Mouse (Mus musculus) lung, embryonic 15.5 days (tissue): ENCODE results near the gene Ralbp1. TPM values are rescaled to one million over a fixed set of nuclear protein-coding genes. Genes with fewer than 3 reads are reported as not detected.

ENCODE experiments used
- ATAC-seq: fragments of 200-750 bp; cut with Nextera tagmentation; 2 replicates; pipeline ENCODE4 v1.8.0; 2017; ENCODE audit warnings: moderate number of reproducible peaks, borderline replicate concordance; ENCODE audit not compliant: low FRiP score, low TSS enrichment; ENCODE audit errors: extremely low read depth
- H3K27ac ChIP-seq: fragments of 300-500 bp; sonication (generic); 2 replicates; pipeline ENCODE4 v1.5.1; 2015; ENCODE audit warnings: moderate library complexity, mild to moderate bottlenecking, inconsistent platforms
- H3K27me3 ChIP-seq: fragments of 300-500 bp; sonication (generic); 2 replicates; pipeline ENCODE4 v1.6.1; 2015; ENCODE audit warnings: inconsistent platforms
- H3K36me3 ChIP-seq: fragments of 300-500 bp; sonication (generic); 2 replicates; pipeline ENCODE4 v1.6.1; 2015; ENCODE audit warnings: inconsistent platforms
- H3K4me1 ChIP-seq: fragments of 300-500 bp; sonication (generic); 2 replicates; pipeline ENCODE4 v1.6.1; 2015; ENCODE audit warnings: inconsistent platforms
- H3K4me2 ChIP-seq: fragments of 300-500 bp; sonication (generic); 2 replicates; pipeline ENCODE4 v1.6.1; 2015; ENCODE audit warnings: inconsistent platforms, mild to moderate bottlenecking, moderate library complexity
- H3K4me3 ChIP-seq: fragments of 300-500 bp; sonication (generic); 2 replicates; pipeline ENCODE4 v1.5.1; 2015; ENCODE audit warnings: mild to moderate bottlenecking, inconsistent platforms
- H3K9ac ChIP-seq: fragments of 300-500 bp; sonication (generic); 2 replicates; pipeline ENCODE4 v1.6.1; 2015; ENCODE audit warnings: inconsistent platforms
- H3K9me3 ChIP-seq: fragments of 300-500 bp; sonication (generic); 2 replicates; pipeline ENCODE4 v1.6.1; 2016; ENCODE audit warnings: inconsistent platforms
- WGBS: fragments of 180-500 bp; shearing (Covaris S2); methylation state at CpG from one replicate; pipeline ENCODE4 v1.1.7; 2015; 5-methylcytosine and 5-hydroxymethylcytosine counted together
- polyA plus RNA-seq: library from polyadenylated mRNA; unstranded; fragments of >200 nt; fragmentation: Nextera tagmentation; extraction: Ambion mirVana; gene quantifications from 2 replicates; pipeline ENCODE4 v1.2.1, GENCODE M21; 2015

The Ralbp1 gene
- polyA plus RNA-seq, 1 experiment from 2014 or later, result 74.2 TPM

- Histone ChIP-seq H3K4me2 (no peak overlapping the region), H3K9ac (no peak overlapping the region), H3K36me3 (no peaks in the 10 kb centered on the region), H3K27ac (peak overlapping the region; percentile 26; the same call in 1 of the 2 replicates), H3K4me3 (no peak overlapping the region), H3K9me3 (no peaks in the 10 kb centered on the region), H3K27me3 (no peaks in the 10 kb centered on the region), H3K4me1 (peaks cover 18% of the 10 kb centered on the region)
- ATAC-seq, result 0 out of 2 replicates have a peak, but pooled peaks have one; percentile 11
- WGBS, result 48% methylated on average over 6 of the region's 6 CpGs
Observed at GRCm38 (mm10) chr17:65914083-65914482, 28.5 kb upstream of the Ralbp1 start.

GRCm38 (mm10) chr17:65912202-65912601 is 26.6 kb upstream of the Ralbp1 start:
- no peak overlapping the region for H3K27ac ChIP-seq
- no peak for ATAC-seq
- no peaks in the 10 kb centered on the region for H3K27me3 ChIP-seq
- H3K9me3 ChIP-seq, result no peaks in the 10 kb centered on the region
- no peak overlapping the region for H3K9ac ChIP-seq
- 93% methylated on average over 2 of the region's 2 CpGs for WGBS
- H3K4me1 ChIP-seq, result peaks cover 22% of the 10 kb centered on the region
- no peak overlapping the region for H3K4me2 ChIP-seq
- H3K36me3 ChIP-seq, result no peaks in the 10 kb centered on the region
- no peak overlapping the region for H3K4me3 ChIP-seq

GRCm38 (mm10) chr17:65911285-65912069 is 25.9 kb upstream of the Ralbp1 start:
- no peaks in the 10 kb centered on the region for H3K27me3 ChIP-seq
- H3K4me1 ChIP-seq, result peaks cover 26% of the 10 kb centered on the region
- no peak overlapping the region for H3K9ac ChIP-seq
- H3K4me3 ChIP-seq, result no peak overlapping the region
- no peaks in the 10 kb centered on the region for H3K9me3 ChIP-seq
- H3K4me2 ChIP-seq, result no peak overlapping the region
- H3K27ac ChIP-seq, result no peak overlapping the region
- WGBS, result 67% methylated on average over 15 of the region's 15 CpGs
- no peaks in the 10 kb centered on the region for H3K36me3 ChIP-seq
- no peak for ATAC-seq

GRCm38 (mm10) chr17:65908270-65908669 is 22.7 kb upstream of the Ralbp1 start:
- Histone ChIP-seq H3K4me3 (no peak overlapping the region), H3K27ac (no peak overlapping the region), H3K4me1 (peaks cover 16% of the 10 kb centered on the region), H3K4me2 (no peak overlapping the region), H3K27me3 (no peaks in the 10 kb centered on the region), H3K36me3 (no peaks in the 10 kb centered on the region), H3K9ac (no peak overlapping the region), H3K9me3 (no peaks in the 10 kb centered on the region)
- no peak for ATAC-seq

- Histone ChIP-seq H3K36me3 (no peaks in the 10 kb centered on the region), H3K27ac (peak overlapping the region; percentile 70), H3K27me3 (no peaks in the 10 kb centered on the region), H3K4me2 (peak overlapping the region; percentile 29), H3K9ac (no peak overlapping the region), H3K9me3 (no peaks in the 10 kb centered on the region), H3K4me3 (no peak overlapping the region), H3K4me1 (peaks cover 16% of the 10 kb centered on the region)
- WGBS, result 39% methylated on average over 11 of the region's 11 CpGs
- ATAC-seq, result peak; percentile 75
Observed at GRCm38 (mm10) chr17:65906895-65907401, 21.4 kb upstream of the Ralbp1 start.

GRCm38 (mm10) chr17:65906313-65906894 is 20.8 kb upstream of the Ralbp1 start:
- Histone ChIP-seq H3K36me3 (no peaks in the 10 kb centered on the region), H3K27me3 (no peaks in the 10 kb centered on the region), H3K4me2 (peak overlapping the region; percentile 29), H3K9me3 (no peaks in the 10 kb centered on the region), H3K4me1 (peaks cover 16% of the 10 kb centered on the region), H3K4me3 (no peak overlapping the region), H3K9ac (no peak overlapping the region), H3K27ac (peak overlapping the region; percentile 70)
- WGBS, result 25% methylated on average over 12 of the region's 12 CpGs
- ATAC-seq, result no peak

- 78% methylated on average over 14 of the region's 14 CpGs for WGBS
- ATAC-seq, result no peak
Observed at GRCm38 (mm10) chr17:65905241-65905640, 19.6 kb upstream of the Ralbp1 start.

GRCm38 (mm10) chr17:65903826-65904225 is 18.2 kb upstream of the Ralbp1 start:
- no peak for ATAC-seq
- WGBS, result 93% methylated on average over 8 of the region's 8 CpGs
- Histone ChIP-seq H3K9ac (no peak overlapping the region), H3K27ac (no peak overlapping the region), H3K9me3 (no peaks in the 10 kb centered on the region), H3K36me3 (no peaks in the 10 kb centered on the region), H3K4me1 (peaks cover 16% of the 10 kb centered on the region), H3K27me3 (no peaks in the 10 kb centered on the region), H3K4me3 (no peak overlapping the region), H3K4me2 (no peak overlapping the region)

More at GRCm38 (mm10) chr17:65905241-65905640, 19.6 kb upstream of the Ralbp1 start:
- Histone ChIP-seq H3K4me2 (no peak overlapping the region), H3K9ac (no peak overlapping the region), H3K9me3 (no peaks in the 10 kb centered on the region), H3K4me3 (no peak overlapping the region), H3K27me3 (no peaks in the 10 kb centered on the region), H3K27ac (no peak overlapping the region), H3K4me1 (peaks cover 16% of the 10 kb centered on the region), H3K36me3 (no peaks in the 10 kb centered on the region)

GRCm38 (mm10) chr17:65903011-65903410 is 17.4 kb upstream of the Ralbp1 start:
- H3K36me3 ChIP-seq, result no peaks in the 10 kb centered on the region
- H3K9me3 ChIP-seq, result no peaks in the 10 kb centered on the region
- H3K4me2 ChIP-seq, result no peak overlapping the region
- peaks cover 16% of the 10 kb centered on the region for H3K4me1 ChIP-seq
- H3K27ac ChIP-seq, result no peak overlapping the region
- H3K9ac ChIP-seq, result no peak overlapping the region
- no peak overlapping the region for H3K4me3 ChIP-seq
- 90% methylated on average over 1 of the region's 1 CpGs for WGBS
- ATAC-seq, result no peak
- no peaks in the 10 kb centered on the region for H3K27me3 ChIP-seq

GRCm38 (mm10) chr17:65902281-65902680 is 16.7 kb upstream of the Ralbp1 start:
- Histone ChIP-seq H3K36me3 (no peaks in the 10 kb centered on the region), H3K27ac (no peak overlapping the region), H3K4me2 (no peak overlapping the region), H3K4me1 (peaks cover 12% of the 10 kb centered on the region; the same call in 1 of the 2 replicates), H3K9me3 (no peaks in the 10 kb centered on the region), H3K9ac (no peak overlapping the region), H3K4me3 (no peak overlapping the region), H3K27me3 (no peaks in the 10 kb centered on the region)
- no peak for ATAC-seq
- 83% methylated on average over 6 of the region's 6 CpGs for WGBS

- 69% methylated on average over 3 of the region's 3 CpGs for WGBS
- Histone ChIP-seq H3K27ac (no peak overlapping the region), H3K9me3 (no peaks in the 10 kb centered on the region), H3K4me2 (no peak overlapping the region), H3K9ac (no peak overlapping the region), H3K27me3 (no peaks in the 10 kb centered on the region), H3K36me3 (no peaks in the 10 kb centered on the region), H3K4me1 (no peaks in the 10 kb centered on the region), H3K4me3 (no peak overlapping the region)
- ATAC-seq, result no peak
Observed at GRCm38 (mm10) chr17:65896016-65896415, 10.4 kb upstream of the Ralbp1 start.

- H3K4me3 ChIP-seq, result no peak overlapping the region
- H3K36me3 ChIP-seq, result no peaks in the 10 kb centered on the region
- no peak for ATAC-seq
- H3K27me3 ChIP-seq, result no peaks in the 10 kb centered on the region
- no peaks in the 10 kb centered on the region for H3K9me3 ChIP-seq
- H3K4me2 ChIP-seq, result no peak overlapping the region
- 80% methylated on average over 5 of the region's 5 CpGs for WGBS
- peaks cover 14% of the 10 kb centered on the region for H3K4me1 ChIP-seq
- H3K27ac ChIP-seq, result no peak overlapping the region
- H3K9ac ChIP-seq, result no peak overlapping the region
Observed at GRCm38 (mm10) chr17:65889476-65889875, 3.9 kb upstream of the Ralbp1 start.
